Mouse (Mus musculus): ENCODE measurements around the gene Ube2d3. TPM values are rescaled to one million over a fixed set of nuclear protein-coding genes. Genes with fewer than 3 reads are reported as not detected.
A peak's percentile ranks its signal among the peaks of the same experiment; 100 is the strongest.

The Ube2d3 gene
- polyA plus RNA-seq, 1 experiment = 157 TPM

DNA sequence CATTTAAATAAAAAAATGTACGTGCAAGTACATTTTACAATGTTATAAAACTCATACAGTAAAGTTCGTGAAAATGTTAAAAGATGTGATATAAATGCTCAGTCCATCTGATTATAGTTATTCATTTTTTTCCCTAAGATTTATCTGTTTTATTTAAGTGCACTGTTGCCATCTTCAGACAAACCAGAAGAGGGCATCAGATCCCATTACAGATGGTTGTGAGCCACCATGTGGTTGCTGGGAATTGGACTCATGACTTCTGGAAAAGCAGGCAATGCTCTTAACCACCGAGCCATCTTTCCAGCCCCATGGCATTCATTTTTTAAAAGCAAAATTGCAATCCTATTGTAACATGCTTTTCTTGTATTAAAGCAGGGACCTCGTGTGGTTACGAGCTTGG lies 28.7 kb upstream of the Ube2d3 start:
- no peaks in the 10 kb centered on the region for H3K4me1 ChIP-seq (ENCODE audit: control insufficient read depth, insufficient read depth, low read length)
- H3K27ac ChIP-seq (ENCODE audit: insufficient read depth, low read length) = no peak overlapping the region
- no peak for TF ChIP-seq POLR2A (IDR thresholded peaks at IDR 0.05; ENCODE audit: extremely low read depth, insufficient read depth, low read length)
- no peak overlapping the region for H3K4me3 ChIP-seq (ENCODE audit: insufficient read depth, low read length)

DNA sequence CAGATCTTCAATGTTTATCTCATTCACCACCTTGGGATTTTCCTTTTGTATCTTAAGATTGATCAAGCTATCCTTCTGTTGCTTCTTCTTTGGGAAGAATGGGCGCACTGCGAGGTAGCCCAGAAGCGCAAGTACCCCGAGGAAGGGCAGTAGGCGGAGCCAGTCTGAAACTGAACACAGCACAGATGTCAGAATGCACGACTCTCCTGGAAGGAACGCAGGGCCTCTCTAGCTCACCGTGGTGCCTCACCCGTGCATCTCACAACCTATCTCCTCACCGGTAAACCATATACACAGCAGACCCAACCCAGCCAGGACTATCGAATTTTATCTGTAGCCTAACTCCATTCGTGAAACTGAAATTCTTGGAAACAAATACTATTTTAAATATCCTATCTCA lies 26.9 kb upstream of the Ube2d3 start:
- no peak for TF ChIP-seq POLR2A (IDR thresholded peaks at IDR 0.05; ENCODE audit: extremely low read depth, insufficient read depth, low read length)
- no peak for TF ChIP-seq CTCF (IDR thresholded peaks at IDR 0.05; ENCODE audit: extremely low read depth, insufficient read depth, low read length)

DNA sequence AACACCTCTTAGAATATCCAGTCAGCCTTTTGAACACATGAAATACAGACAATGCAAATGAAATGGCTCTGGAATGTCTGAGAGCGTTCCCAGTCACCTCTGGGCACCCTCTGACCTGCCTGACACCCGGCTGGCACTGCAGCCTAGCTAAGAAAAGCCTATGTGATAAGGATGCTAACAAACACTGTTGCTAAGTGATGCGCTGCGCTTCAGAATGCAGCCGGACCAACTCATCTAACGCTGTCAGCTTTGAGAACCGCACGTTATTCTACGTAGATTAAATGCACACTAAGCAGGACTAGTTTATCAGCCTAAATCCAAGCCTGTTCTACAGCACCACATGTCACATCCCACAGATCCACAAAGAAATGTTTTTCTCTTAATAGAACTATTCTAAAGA lies 26.1 kb upstream of the Ube2d3 start:
- H3K4me1 ChIP-seq (ENCODE audit: control insufficient read depth, insufficient read depth, low read length) = no peaks in the 10 kb centered on the region
- no peak for TF ChIP-seq POLR2A (IDR thresholded peaks at IDR 0.05; ENCODE audit: extremely low read depth, insufficient read depth, low read length)
- no peak for TF ChIP-seq CTCF (IDR thresholded peaks at IDR 0.05; ENCODE audit: extremely low read depth, insufficient read depth, low read length)
- H3K27ac ChIP-seq (ENCODE audit: insufficient read depth, low read length) = no peak overlapping the region
- no peak overlapping the region for H3K4me3 ChIP-seq (ENCODE audit: insufficient read depth, low read length)

More for the DNA sequence above, 26.9 kb upstream of the Ube2d3 start:
- Histone ChIP-seq H3K4me1 (ENCODE audit: control insufficient read depth, insufficient read depth, low read length) (no peaks in the 10 kb centered on the region), H3K4me3 (ENCODE audit: insufficient read depth, low read length) (no peak overlapping the region), H3K27ac (ENCODE audit: insufficient read depth, low read length) (no peak overlapping the region)

DNA sequence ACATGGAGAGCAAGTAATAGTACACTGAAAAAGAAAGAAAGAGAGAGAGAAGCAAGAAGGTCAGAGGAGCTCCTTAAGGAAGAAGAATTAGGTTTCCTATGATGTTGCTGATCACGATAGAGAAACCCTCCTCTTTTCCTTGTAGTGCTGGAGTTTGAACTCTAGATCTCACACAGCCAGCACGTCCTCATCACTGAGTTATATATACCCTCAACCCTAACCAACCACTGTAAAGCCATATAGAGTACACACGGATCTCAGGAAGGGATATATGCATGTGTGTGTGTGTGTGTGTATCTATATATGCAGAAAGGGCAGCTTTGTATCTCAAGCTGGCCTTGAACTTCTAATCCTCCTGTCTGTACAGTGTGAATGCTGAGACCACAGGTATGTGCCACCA lies 20.7 kb upstream of the Ube2d3 start:
- no peaks in the 10 kb centered on the region for H3K4me1 ChIP-seq (ENCODE audit: control insufficient read depth, insufficient read depth, low read length)
- H3K4me3 ChIP-seq (ENCODE audit: insufficient read depth, low read length) = no peak overlapping the region
- no peak for TF ChIP-seq CTCF (IDR thresholded peaks at IDR 0.05; ENCODE audit: extremely low read depth, insufficient read depth, low read length)
- H3K27ac ChIP-seq (ENCODE audit: insufficient read depth, low read length) = no peak overlapping the region

DNA sequence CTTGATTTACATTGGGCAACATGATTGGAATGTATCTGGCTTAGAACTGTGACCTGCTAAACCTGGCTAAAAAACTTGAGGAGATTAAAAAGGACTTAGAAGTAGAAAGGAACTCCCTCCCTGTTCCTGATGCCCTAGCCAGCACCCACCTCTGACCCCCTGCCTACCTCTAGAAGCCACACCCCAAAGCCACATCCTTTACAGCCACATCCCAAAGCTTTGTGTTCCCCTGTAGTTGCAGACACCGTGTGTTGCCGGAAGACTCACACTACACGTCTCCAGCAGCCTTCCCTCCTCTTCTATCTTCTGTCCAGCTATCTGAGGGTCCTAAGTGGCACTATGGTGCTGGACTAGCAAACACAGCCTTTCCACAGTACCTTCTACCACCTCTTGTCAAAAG lies 20.1 kb upstream of the Ube2d3 start:
- Histone ChIP-seq H3K27ac (ENCODE audit: insufficient read depth, low read length) (no peak overlapping the region), H3K4me1 (ENCODE audit: control insufficient read depth, insufficient read depth, low read length) (no peaks in the 10 kb centered on the region), H3K4me3 (ENCODE audit: insufficient read depth, low read length) (no peak overlapping the region)
- TF ChIP-seq POLR2A (IDR thresholded peaks at IDR 0.05; ENCODE audit: extremely low read depth, insufficient read depth, low read length) = no peak
- no peak for TF ChIP-seq CTCF (IDR thresholded peaks at IDR 0.05; ENCODE audit: extremely low read depth, insufficient read depth, low read length)

DNA sequence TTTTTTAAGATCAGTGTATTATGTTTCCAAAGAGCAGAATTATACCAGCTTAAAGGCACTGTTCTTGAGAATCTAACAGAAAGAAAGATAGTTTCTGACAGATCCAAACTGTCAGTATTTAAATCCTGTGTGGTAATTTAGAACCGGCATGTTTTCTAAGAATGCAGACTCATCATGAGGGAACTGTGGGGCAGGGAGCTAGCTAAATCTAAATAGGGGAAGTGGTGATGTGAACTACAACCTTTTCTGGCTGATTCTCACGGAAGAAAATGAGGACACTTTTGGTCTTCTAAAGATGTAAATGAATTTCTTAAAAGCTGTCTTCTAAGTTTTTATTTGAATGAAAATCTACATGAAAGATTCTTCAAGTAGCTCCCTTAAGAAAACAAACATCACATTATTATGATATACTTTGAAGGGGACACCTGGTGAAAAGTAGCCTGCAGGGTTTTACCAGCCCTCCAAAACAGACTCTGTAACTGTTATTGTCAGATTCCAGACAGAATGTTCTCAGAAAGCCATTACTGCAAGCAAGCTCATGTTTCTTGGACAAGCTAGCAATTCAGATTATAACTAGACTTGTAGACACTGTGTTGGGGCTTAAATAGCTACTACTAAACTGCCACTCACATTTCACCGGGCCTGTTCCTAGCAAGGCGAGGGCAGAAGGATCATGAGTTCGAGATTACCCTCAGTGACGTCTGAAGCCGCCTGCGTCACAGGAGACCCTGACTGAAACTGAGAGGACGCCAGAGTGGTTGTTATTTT lies 17.2 kb upstream of the Ube2d3 start:
- H3K27ac ChIP-seq (ENCODE audit: insufficient read depth, low read length) = no peak overlapping the region
- H3K4me1 ChIP-seq (ENCODE audit: control insufficient read depth, insufficient read depth, low read length) = no peaks in the 10 kb centered on the region
- H3K4me3 ChIP-seq (ENCODE audit: insufficient read depth, low read length) = no peak overlapping the region
- TF ChIP-seq CTCF (IDR thresholded peaks at IDR 0.05; ENCODE audit: extremely low read depth, insufficient read depth, low read length) (no peak), POLR2A (IDR thresholded peaks at IDR 0.05; ENCODE audit: extremely low read depth, insufficient read depth, low read length) (no peak)

DNA sequence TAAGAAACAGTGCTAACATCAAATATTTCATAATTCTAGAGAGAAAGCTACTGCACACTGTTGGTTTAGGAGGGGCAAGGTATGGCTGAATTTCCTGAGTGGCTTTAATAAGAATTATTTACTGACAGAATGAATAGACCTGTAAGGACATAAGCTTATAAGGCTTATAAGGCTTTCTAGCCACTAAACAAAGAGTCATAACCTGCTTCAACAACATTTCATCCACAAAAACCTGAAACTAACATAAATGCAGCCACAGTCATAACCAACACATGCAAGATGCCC lies 16.7 kb upstream of the Ube2d3 start:
- Histone ChIP-seq H3K4me1 (ENCODE audit: control insufficient read depth, insufficient read depth, low read length) (no peaks in the 10 kb centered on the region), H3K27ac (ENCODE audit: insufficient read depth, low read length) (no peak overlapping the region), H3K4me3 (ENCODE audit: insufficient read depth, low read length) (no peak overlapping the region)
- TF ChIP-seq POLR2A (IDR thresholded peaks at IDR 0.05; ENCODE audit: extremely low read depth, insufficient read depth, low read length) (no peak), CTCF (IDR thresholded peaks at IDR 0.05; ENCODE audit: extremely low read depth, insufficient read depth, low read length) (no peak)

DNA sequence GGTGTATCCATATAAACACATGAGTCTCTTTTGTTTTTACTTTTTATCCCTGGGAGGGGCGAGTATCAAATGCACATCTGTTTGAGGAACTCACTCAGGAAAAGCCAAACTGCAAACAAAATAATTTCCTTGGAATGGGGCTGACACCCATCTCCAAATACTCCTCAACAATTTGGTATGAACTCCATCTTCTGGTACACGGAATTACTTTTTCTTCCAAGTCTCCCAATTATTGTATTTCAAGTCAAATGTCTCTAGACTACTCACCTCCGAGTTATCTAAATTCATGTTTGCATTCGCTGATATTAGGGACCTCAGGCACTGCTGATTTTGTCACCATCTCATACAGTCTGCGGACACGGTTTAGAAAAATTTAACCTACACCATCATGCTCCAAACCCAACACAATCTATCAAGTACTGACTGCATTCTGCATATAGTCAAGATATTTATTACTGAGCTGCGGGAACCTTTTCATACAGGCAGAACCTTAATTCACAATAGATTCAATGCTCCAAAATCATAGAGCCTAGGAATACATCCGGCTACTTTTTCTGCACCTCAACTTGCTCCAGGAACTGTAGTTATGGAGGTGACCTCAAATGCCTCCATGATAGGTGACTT lies 15.6 kb upstream of the Ube2d3 start:
- TF ChIP-seq POLR2A (IDR thresholded peaks at IDR 0.05; ENCODE audit: extremely low read depth, insufficient read depth, low read length) (no peak), CTCF (IDR thresholded peaks at IDR 0.05; ENCODE audit: extremely low read depth, insufficient read depth, low read length) (no peak)
- Histone ChIP-seq H3K27ac (ENCODE audit: insufficient read depth, low read length) (peak overlapping the region; percentile 53), H3K4me1 (ENCODE audit: control insufficient read depth, insufficient read depth, low read length) (no peaks in the 10 kb centered on the region)

DNA sequence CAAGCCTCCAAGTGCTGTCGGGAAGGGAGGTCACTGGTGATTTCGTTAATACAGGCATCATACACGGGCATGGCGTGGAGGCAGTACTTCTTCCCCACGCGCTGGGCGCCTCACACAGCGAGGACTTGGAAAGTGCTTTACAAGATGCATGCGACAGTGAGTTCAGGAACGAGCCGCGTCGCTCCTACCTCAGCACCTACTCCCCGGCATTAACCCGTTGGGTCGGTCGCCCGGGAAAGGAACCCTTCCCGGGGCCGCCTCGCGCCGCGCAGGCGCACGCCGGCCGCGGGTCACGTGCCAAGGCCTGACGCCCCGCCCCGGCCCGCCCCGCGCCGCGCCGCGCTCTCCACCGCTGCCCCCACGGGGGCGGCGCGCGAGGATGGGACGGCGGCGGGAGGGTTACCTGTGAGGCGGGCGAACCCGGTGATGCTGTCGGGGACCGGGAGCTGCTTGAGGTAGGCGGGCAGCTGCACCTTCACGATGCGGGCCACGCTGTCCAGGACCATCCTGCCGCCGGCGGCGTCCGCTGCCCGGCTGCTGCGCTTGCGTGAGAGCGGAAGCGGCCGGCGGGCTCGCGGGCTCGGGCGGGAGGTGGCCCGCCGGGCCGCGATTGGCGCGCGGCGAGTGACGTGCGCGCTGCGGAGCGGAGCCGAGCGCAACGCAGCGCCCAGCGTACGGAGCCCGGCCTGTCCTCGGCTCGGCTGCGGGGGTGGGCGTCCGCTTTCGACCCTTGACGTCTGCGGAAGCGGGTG lies 14.9 kb upstream of the Ube2d3 start:
- no peaks in the 10 kb centered on the region for H3K4me1 ChIP-seq (ENCODE audit: control insufficient read depth, insufficient read depth, low read length)
- peak; percentile 90 for TF ChIP-seq POLR2A (IDR thresholded peaks at IDR 0.05; ENCODE audit: extremely low read depth, insufficient read depth, low read length)
- no peak for TF ChIP-seq CTCF (IDR thresholded peaks at IDR 0.05; ENCODE audit: extremely low read depth, insufficient read depth, low read length)
- H3K27ac ChIP-seq (ENCODE audit: insufficient read depth, low read length) = peak overlapping the region; percentile 98
- H3K4me3 ChIP-seq (ENCODE audit: insufficient read depth, low read length) = peak overlapping the region; percentile 90

More for the DNA sequence above, 15.6 kb upstream of the Ube2d3 start:
- H3K4me3 ChIP-seq (ENCODE audit: insufficient read depth, low read length) = peak overlapping the region; percentile 90
